Mouse (Mus musculus) lung, adult 2 months (tissue): ENCODE results near the gene Mkln1.

Source experiments
- CTCF ChIP-seq: fragments of 200-500 bp; IDR thresholded peaks from 2 replicates; pipeline ENCODE4 v1.5.1; 2011; ENCODE audit warnings: mild to moderate bottlenecking, low read length, control low read depth; ENCODE audit not compliant: insufficient read depth
- POLR2A ChIP-seq: fragments of 200-500 bp; IDR thresholded peaks from 2 replicates; pipeline ENCODE4 v1.6.1; 2011; ENCODE audit warnings: low read depth, mild to moderate bottlenecking, control low read depth, low read length, borderline replicate concordance; ENCODE audit errors: extremely low read depth

DNA sequence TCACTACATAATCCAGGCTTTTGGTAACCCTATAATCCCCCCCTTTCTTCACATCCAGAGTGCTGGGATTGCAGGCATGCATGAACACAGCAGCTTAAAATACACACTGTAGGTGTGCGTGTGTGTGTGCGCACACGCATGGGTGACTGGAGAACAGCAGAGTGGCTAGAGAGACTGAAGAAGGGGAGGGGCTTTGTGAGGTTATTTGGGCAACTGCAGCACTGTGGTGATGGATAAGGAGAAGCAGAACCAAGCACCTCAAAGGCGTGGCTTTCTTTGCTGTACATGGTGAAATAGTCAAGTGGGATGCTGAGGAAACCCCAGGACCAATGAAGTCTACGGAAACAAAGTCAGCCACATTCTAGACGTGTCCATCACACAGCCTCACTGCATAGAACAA lies 141.5 kb downstream of the Mkln1 start:
- TF ChIP-seq CTCF (no peak), POLR2A (no peak)
